Mouse (Mus musculus) Patski (cell line): ENCODE results near the gene Twf2. TPM values are rescaled to one million over a fixed set of nuclear protein-coding genes. Genes with fewer than 3 reads are reported as not detected.
"Not testable (repeated sequence)": the region's sequence is repeated elsewhere in the genome, so short reads cannot be mapped to it uniquely, and the experiment has no call there.

Experiments
- ATAC-seq: fragments of 100-300 bp; one replicate; pipeline ENCODE4 v1.8.0; 2021
- CTCF ChIA-PET: fragments of 350-600 bp; sonication (Branson Sonifier 250); formaldehyde crosslinking; loops from one replicate; lab custom pipeline; 2022; ENCODE audit warnings: inconsistent platforms; lab: Charles Lee
- POLR2A ChIA-PET: fragments of 350-600 bp; sonication (Branson Sonifier 250); formaldehyde crosslinking; loops from one replicate; lab custom pipeline; 2022; ENCODE audit warnings: antibody characterized with exemption, inconsistent platforms; lab: Charles Lee
- DNase-seq: peaks from one replicate; pipeline ENCODE4 v3.0.0-alpha.2; 2011; ENCODE audit warnings: low read depth, low spot score
- H3K27me3 ChIP-seq: fragments of 371-371 bp; one replicate; pipeline ENCODE4 v1.5.1; 2021
- CTCF ChIP-seq: fragments of 100-300 bp; IDR thresholded peaks from one replicate; pipeline ENCODE4 v1.5.1; 2021
- in situ Hi-C: fragments of 300-500 bp; cut with MboI; formaldehyde crosslinking; loops from 3 replicates; pipeline ENCODE4 v1.11.1; 2018; ENCODE audit warnings: low pct_unique_long_range_greater_than_20kb, mixed read lengths
- polyA plus RNA-seq: library from polyadenylated mRNA; unstranded; gene quantifications from one replicate; pipeline ENCODE4 v1.2.3, GENCODE M21; 2021

The Twf2 gene
- polyA plus RNA-seq, 1 experiment from 2014 or later: 30.7 TPM

GRCm38 (mm10) chr9:106167241-106167640 is 35.7 kb upstream of the Twf2 start:
- in situ Hi-C loops: no loop called here
- DNase-seq (no peak), ATAC-seq (no peak)
- ChIA-PET CTCF (no interaction called here), POLR2A (no interaction called here)
- TF ChIP-seq CTCF: no peak
- no peaks in the 10 kb centered on the region for H3K27me3 ChIP-seq

- in situ Hi-C loops: no loop called here
- ChIA-PET POLR2A (interaction anchor here (0.5 kb wide), 1 partner anchor 33 kb away, joined by 3 read pairs; no protein-coding TSS in a partner anchor), CTCF (interaction anchor here (1.7 kb wide), 1 partner anchor 9 kb away, joined by 5 read pairs; no protein-coding TSS in a partner anchor)
These were observed 35.2 kb upstream of the Twf2 start for GRCm38 (mm10) chr9:106167703-106168102.

GRCm38 (mm10) chr9:106169006-106169405 is 33.9 kb upstream of the Twf2 start:
- in situ Hi-C loops, ATAC-seq, H3K27me3 ChIP-seq, DNase-seq: not testable (repeated sequence)
- CTCF ChIA-PET: interaction anchor here (1.7 to 1.8 kb wide), 2 partner anchors 10 to 13 kb away, joined by 5 read pairs; no protein-coding TSS in a partner anchor
- POLR2A ChIA-PET: interaction anchor here (5.5 kb wide), 1 partner anchor 9 kb away, joined by 30 read pairs; the partner anchor contains the start of gene Glyctk

More at GRCm38 (mm10) chr9:106167703-106168102, 35.2 kb upstream of the Twf2 start:
- DNase-seq (no peak), ATAC-seq (no peak)
- no peaks in the 10 kb centered on the region for H3K27me3 ChIP-seq
- TF ChIP-seq CTCF: no peak

DNA sequence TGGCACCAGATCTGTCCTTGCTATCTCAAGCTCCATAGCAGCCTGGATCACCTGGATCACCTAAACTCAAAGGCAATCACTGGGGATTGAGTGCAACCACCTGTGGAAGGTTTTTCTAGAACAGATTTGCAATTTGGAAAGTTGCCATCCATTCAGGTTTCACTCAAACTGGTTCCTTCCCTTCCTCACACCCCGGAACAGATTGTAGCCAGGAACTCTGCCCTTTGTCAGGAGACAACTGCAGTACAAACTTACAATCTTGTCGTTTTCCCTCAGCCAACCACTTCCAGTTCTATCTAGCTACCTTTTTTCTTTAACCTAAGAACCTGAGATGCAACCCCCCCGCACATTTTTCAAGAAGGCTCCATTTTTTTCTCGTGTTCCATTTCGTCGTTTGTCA is 33.0 kb upstream of the Twf2 start:
- TF ChIP-seq CTCF: no peak
- in situ Hi-C loops: no loop called here
- no peaks in the 10 kb centered on the region for H3K27me3 ChIP-seq
- ATAC-seq (no peak), DNase-seq (no peak)
- ChIA-PET POLR2A (interaction anchor here (0.6 to 5.5 kb wide), 4 partner anchors 10 to 1193 kb away, joined by 3 to 30 read pairs (median 5); partner anchors contain the start of gene Glyctk), CTCF (interaction anchor here (1.8 kb wide), 1 partner anchor 14 kb away, joined by 5 read pairs; no protein-coding TSS in a partner anchor)

- in situ Hi-C loops: no loop called here
- CTCF ChIA-PET: interaction anchor here (1.9 to 3.6 kb wide), 2 partner anchors 21 to 110 kb away, joined by 7 to 16 read pairs; partner anchors contain the start of gene Poc1a
These were observed 32.2 kb upstream of the Twf2 start, which contains the start of gene Wdr82 for GRCm38 (mm10) chr9:106170556-106171345. Gene Wdr82, plus strand, starts transcription at chr9:106170928.

GRCm38 (mm10) chr9:106171346-106172158 is 31.4 kb upstream of the Twf2 start:
- DNase-seq (no peak), ATAC-seq (peak; percentile 14)
- H3K27me3 ChIP-seq: no peaks in the 10 kb centered on the region
- TF ChIP-seq CTCF: no peak
- POLR2A ChIA-PET: interaction anchor here (1.2 to 5.5 kb wide), 4 partner anchors 12 to 28 kb away, joined by 3 to 30 read pairs (median 5); partner anchors contain the start of genes Glyctk and Ppm1m
- in situ Hi-C loops: no loop called here
- CTCF ChIA-PET: interaction anchor here (0.8 to 3.6 kb wide), 9 partner anchors 10 to 305 kb away, joined by 3 to 16 read pairs (median 4); partner anchors contain the start of genes Glyctk, Parp3, Poc1a and Twf2

More at GRCm38 (mm10) chr9:106170556-106171345, 32.2 kb upstream of the Twf2 start, which contains the start of gene Wdr82:
- DNase-seq (peak; percentile 47), ATAC-seq (peak; percentile 90)
- H3K27me3 ChIP-seq: no peaks in the 10 kb centered on the region
- no peak for TF ChIP-seq CTCF
- POLR2A ChIA-PET: interaction anchor here (0.7 to 5.5 kb wide), 6 partner anchors 11 to 125 kb away, joined by 3 to 30 read pairs (median 5); partner anchors contain the start of genes Glyctk and Ppm1m

DNA sequence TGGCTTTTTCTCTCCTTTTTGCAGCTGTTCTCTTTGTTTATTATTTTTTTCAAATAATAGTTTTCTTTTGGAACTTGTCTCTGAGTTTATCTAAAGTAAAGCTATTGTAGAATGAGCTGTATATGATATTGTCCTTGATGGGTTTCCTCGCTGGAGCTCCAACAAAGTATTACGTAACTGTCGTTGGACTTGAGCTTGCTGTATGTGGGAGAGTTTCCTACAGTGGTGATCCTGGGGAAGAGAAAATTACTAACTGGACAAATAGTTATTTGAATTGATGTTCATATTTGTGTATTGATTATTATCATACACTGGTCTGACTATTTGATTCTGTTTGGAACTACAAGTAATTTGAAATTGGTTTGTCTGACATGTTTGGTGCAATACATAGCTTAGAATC is 30.4 kb upstream of the Twf2 start:
- CTCF ChIA-PET: interaction anchor here (0.9 to 3.6 kb wide), 11 partner anchors 8 to 304 kb away, joined by 3 to 16 read pairs (median 4); partner anchors contain the start of genes Parp3, Poc1a and Twf2
- ATAC-seq (no peak), DNase-seq (no peak)
- in situ Hi-C loops: no loop called here
- no peak for TF ChIP-seq CTCF
- no peaks in the 10 kb centered on the region for H3K27me3 ChIP-seq
- POLR2A ChIA-PET: interaction anchor here (5.5 kb wide), 1 partner anchor 13 kb away, joined by 30 read pairs; the partner anchor contains the start of gene Glyctk

DNA sequence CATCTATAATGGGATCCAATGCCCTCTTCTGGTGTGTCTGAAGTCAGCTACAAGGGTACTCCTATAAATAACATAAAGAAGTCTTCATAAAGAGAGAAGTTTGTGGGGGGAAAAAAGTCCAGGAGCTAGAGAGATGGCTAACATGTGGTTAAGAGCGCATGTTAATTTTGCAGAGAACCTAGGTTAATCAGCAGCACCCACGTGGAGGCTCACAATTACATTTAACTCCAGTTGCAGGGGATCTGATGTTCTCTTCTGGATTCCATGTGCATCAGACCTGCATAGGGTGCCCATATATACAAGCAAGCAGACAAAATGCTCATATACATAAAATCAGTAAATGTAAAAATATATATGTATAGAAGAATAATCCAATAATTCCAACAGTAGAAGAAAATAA is 29.5 kb upstream of the Twf2 start:
- no peak for ATAC-seq
- H3K27me3 ChIP-seq: no peaks in the 10 kb centered on the region
- POLR2A ChIA-PET: interaction anchor here (0.6 to 5.5 kb wide), 3 partner anchors 14 to 36 kb away, joined by 3 to 30 read pairs (median 3); partner anchors contain the start of gene Glyctk
- in situ Hi-C loops: no loop called here
- TF ChIP-seq CTCF: no peak
- no peak for DNase-seq
- CTCF ChIA-PET: interaction anchor here (1.0 to 3.6 kb wide), 5 partner anchors 9 to 303 kb away, joined by 3 to 16 read pairs (median 4); partner anchors contain the start of gene Parp3

DNA sequence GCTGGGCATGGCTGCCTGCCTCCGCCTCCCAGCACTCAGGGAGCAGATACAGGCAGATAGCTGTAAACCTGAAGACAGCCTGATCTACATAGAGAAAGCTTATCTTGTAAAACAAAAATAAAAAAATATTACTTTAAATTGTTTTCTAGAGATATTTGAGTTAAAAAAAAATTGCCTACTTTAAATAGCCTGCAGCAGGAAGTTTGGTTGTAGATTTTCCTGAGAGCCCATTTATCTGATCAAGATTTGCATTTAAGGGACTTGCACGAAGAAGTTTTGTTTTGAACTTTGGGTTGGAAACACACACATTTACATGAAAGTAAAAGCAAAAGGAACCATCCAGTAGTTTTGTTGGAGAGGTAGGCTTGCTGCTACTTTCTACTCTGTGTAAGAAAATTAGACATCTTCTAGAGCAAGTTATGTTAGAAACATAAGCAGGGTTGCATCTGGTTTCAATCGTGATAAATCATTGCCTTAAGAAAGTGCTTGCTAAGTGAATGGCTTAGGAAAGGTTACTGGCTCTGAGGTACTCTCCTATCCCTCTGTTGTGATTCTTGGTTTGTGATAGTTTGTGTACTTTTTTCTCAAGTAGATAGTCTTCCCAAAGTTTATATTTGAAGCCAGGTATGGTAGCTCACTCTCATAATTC is 27.2 kb upstream of the Twf2 start:
- CTCF ChIA-PET: no interaction called here
- POLR2A ChIA-PET: no interaction called here
- TF ChIP-seq CTCF: no peak
- H3K27me3 ChIP-seq: no peaks in the 10 kb centered on the region
- DNase-seq (no peak), ATAC-seq (no peak)
- in situ Hi-C loops: loop anchor here (25.0 kb wide), 1 partner anchor 1137 kb away; no protein-coding TSS in a partner anchor
